Mouse (Mus musculus) CD4-positive, CD25-positive, alpha-beta regulatory T cell, adult 2 months (primary cell): ENCODE measurements around the gene Rph3al.

Experiments used
- DNase-seq: peaks from one replicate; pipeline ENCODE4 v3.0.0-alpha.2; 2012; ENCODE audit warnings: low read depth, low spot score

Rph3al gene

GRCm38 (mm10) chr11:75906556-75906955, 31.7 kb downstream of the Rph3al start:
- DNase-seq, result no peak

GRCm38 (mm10) chr11:75904982-75905381, 33.2 kb downstream of the Rph3al start:
- no peak for DNase-seq

GRCm38 (mm10) chr11:75904501-75904900, 33.7 kb downstream of the Rph3al start:
- no peak for DNase-seq

GRCm38 (mm10) chr11:75903486-75903885, 34.7 kb downstream of the Rph3al start:
- peak; percentile 53 for DNase-seq

GRCm38 (mm10) chr11:75901339-75901738, 36.9 kb downstream of the Rph3al start:
- no peak for DNase-seq

- DNase-seq, result no peak
Measured at GRCm38 (mm10) chr11:75899676-75900075, 38.6 kb downstream of the Rph3al start.

- DNase-seq, result no peak
Measured at GRCm38 (mm10) chr11:75898532-75898931, 39.7 kb downstream of the Rph3al start.

GRCm38 (mm10) chr11:75894791-75895420, 43.3 kb downstream of the Rph3al start:
- no peak for DNase-seq

GRCm38 (mm10) chr11:75893956-75894355, 44.3 kb downstream of the Rph3al start:
- DNase-seq, result no peak

GRCm38 (mm10) chr11:75887349-75887748, 50.9 kb downstream of the Rph3al start:
- no peak for DNase-seq

GRCm38 (mm10) chr11:75881234-75881633, 57.0 kb downstream of the Rph3al start:
- DNase-seq, result no peak

GRCm38 (mm10) chr11:75880064-75880463, 58.2 kb downstream of the Rph3al start:
- no peak for DNase-seq

GRCm38 (mm10) chr11:75878460-75878859, 59.8 kb downstream of the Rph3al start:
- no peak for DNase-seq

- no peak for DNase-seq
Measured at GRCm38 (mm10) chr11:75876043-75876780, 62.0 kb downstream of the Rph3al start.

GRCm38 (mm10) chr11:75871688-75872087, 66.5 kb downstream of the Rph3al start:
- no peak for DNase-seq

GRCm38 (mm10) chr11:75870947-75871346, 67.3 kb downstream of the Rph3al start:
- no peak for DNase-seq

GRCm38 (mm10) chr11:75870386-75870785, 67.8 kb downstream of the Rph3al start:
- DNase-seq, result no peak

GRCm38 (mm10) chr11:75869898-75870297, 68.3 kb downstream of the Rph3al start:
- no peak for DNase-seq

GRCm38 (mm10) chr11:75866861-75867260, 71.4 kb downstream of the Rph3al start:
- no peak for DNase-seq

- no peak for DNase-seq
Measured at GRCm38 (mm10) chr11:75865859-75866258, 72.4 kb downstream of the Rph3al start.

- DNase-seq, result no peak
Measured at GRCm38 (mm10) chr11:75865253-75865619, 73.0 kb downstream of the Rph3al start.

- no peak for DNase-seq
Measured at GRCm38 (mm10) chr11:75864529-75865252, 73.5 kb downstream of the Rph3al start.

- DNase-seq, result no peak
Measured at GRCm38 (mm10) chr11:75862466-75862865, 75.8 kb downstream of the Rph3al start.
